Mouse (Mus musculus): Measurements from ENCODE around the gene Zdhhc7. TPM values are rescaled to one million over a fixed set of nuclear protein-coding genes. Genes with fewer than 3 reads are reported as not detected.

The Zdhhc7 gene
- polyA plus RNA-seq, 1 experiment from 2014 or later, result 30.1 TPM

DNA sequence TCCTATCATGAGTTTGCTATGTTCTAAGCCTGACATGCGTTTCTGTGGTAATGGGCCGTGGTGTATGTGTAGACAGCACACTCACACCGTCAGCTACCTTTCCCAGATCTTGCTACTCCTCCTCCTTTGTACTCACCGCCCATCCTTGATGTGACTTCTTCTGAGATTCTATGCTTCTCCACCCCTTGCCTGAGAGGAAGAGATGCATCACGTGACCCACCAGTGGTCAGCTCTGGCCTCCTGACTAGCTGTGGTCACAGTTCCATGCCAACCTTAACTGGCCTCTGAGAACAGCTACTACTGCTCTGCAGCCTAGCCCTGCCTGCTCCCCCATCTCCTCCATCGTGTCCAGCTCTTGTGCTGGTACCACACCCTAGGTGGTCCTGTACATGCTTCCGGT is 34.4 kb upstream of the Zdhhc7 start:
- H3K27me3 ChIP-seq (replicated peaks; ENCODE audit: control insufficient read depth, insufficient read depth, low read length), result peaks cover 2% of the 10 kb centered on the region; the same call in 1 of the 2 replicates
- H3K27ac ChIP-seq (ENCODE audit: low read depth, low read length), result no peak overlapping the region
- H3K4me3 ChIP-seq (ENCODE audit: low read depth, low read length), result no peak overlapping the region
- no peaks in the 10 kb centered on the region for H3K36me3 ChIP-seq (ENCODE audit: control insufficient read depth, insufficient read depth, low read length)
- DNase-seq (ENCODE audit: low spot score) (no peak), ATAC-seq (replicated peaks; ENCODE audit: low FRiP score) (no peak)
- WGBS, result 80% methylated on average over 7 of the region's 7 CpGs
- no peak overlapping the region for H3K4me2 ChIP-seq
- no peak overlapping the region for H3K9ac ChIP-seq (ENCODE audit: low read depth, low read length)
- no peaks in the 10 kb centered on the region; the same call in 1 of the 2 replicates for H3K4me1 ChIP-seq (replicated peaks; ENCODE audit: control insufficient read depth, insufficient read depth, low read length)
- H3K9me3 ChIP-seq (ENCODE audit: control insufficient read depth, low read length), result no peaks in the 10 kb centered on the region

GRCm38 (mm10) chr8:120133169-120133568 is 31.9 kb upstream of the Zdhhc7 start:
- Histone ChIP-seq H3K9me3 (ENCODE audit: control insufficient read depth, low read length) (no peaks in the 10 kb centered on the region), H3K4me1 (replicated peaks; ENCODE audit: control insufficient read depth, insufficient read depth, low read length) (no peaks in the 10 kb centered on the region), H3K4me3 (ENCODE audit: low read depth, low read length) (no peak overlapping the region), H3K27me3 (replicated peaks; ENCODE audit: control insufficient read depth, insufficient read depth, low read length) (peaks cover 2% of the 10 kb centered on the region; the same call in 1 of the 2 replicates), H3K9ac (ENCODE audit: low read depth, low read length) (no peak overlapping the region), H3K27ac (ENCODE audit: low read depth, low read length) (no peak overlapping the region), H3K4me2 (no peak overlapping the region), H3K36me3 (ENCODE audit: control insufficient read depth, insufficient read depth, low read length) (no peaks in the 10 kb centered on the region)
- ATAC-seq (replicated peaks; ENCODE audit: low FRiP score) (no peak), DNase-seq (ENCODE audit: low spot score) (no peak)
- 75% methylated on average over 7 of the region's 7 CpGs for WGBS

GRCm38 (mm10) chr8:120131158-120131557 is 29.9 kb upstream of the Zdhhc7 start:
- no peaks in the 10 kb centered on the region for H3K36me3 ChIP-seq (ENCODE audit: control insufficient read depth, insufficient read depth, low read length)
- no peak overlapping the region for H3K27ac ChIP-seq (ENCODE audit: low read depth, low read length)
- WGBS, result 53% methylated on average over 8 of the region's 8 CpGs
- ATAC-seq (replicated peaks; ENCODE audit: low FRiP score) (no peak), DNase-seq (ENCODE audit: low spot score) (no peak)
- H3K4me1 ChIP-seq (replicated peaks; ENCODE audit: control insufficient read depth, insufficient read depth, low read length), result peaks cover 5% of the 10 kb centered on the region
- no peaks in the 10 kb centered on the region for H3K9me3 ChIP-seq (ENCODE audit: control insufficient read depth, low read length)
- H3K9ac ChIP-seq (ENCODE audit: low read depth, low read length), result no peak overlapping the region
- H3K27me3 ChIP-seq (replicated peaks; ENCODE audit: control insufficient read depth, insufficient read depth, low read length), result peaks cover 6% of the 10 kb centered on the region; the same call in 1 of the 2 replicates
- H3K4me3 ChIP-seq (ENCODE audit: low read depth, low read length), result no peak overlapping the region
- H3K4me2 ChIP-seq, result no peak overlapping the region

DNA sequence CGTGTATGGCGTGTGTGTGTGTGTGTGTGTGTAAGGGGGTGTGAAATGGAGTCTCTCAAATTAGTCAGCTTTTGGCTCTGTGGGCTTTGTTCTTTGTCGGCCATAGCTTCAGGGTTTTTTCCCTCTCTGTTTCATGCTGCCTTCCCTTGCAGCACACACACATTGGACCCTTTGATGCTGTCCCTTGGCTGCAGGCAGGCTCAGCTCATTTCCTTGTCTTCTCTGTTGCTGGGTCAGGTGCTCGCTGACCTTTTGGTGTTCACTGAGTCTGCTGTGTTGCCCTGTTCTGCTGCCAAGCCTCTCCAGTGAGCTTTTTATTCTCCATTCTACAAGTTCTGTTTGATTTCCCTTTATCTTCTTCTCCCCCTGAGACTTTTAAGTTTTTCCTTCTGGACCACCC is 28.3 kb upstream of the Zdhhc7 start:
- H3K4me3 ChIP-seq (ENCODE audit: low read depth, low read length), result no peak overlapping the region
- no peak overlapping the region; the same call in 1 of the 2 replicates for H3K27ac ChIP-seq (ENCODE audit: low read depth, low read length)
- no peak for ATAC-seq (replicated peaks; ENCODE audit: low FRiP score)
- no peaks in the 10 kb centered on the region for H3K36me3 ChIP-seq (ENCODE audit: control insufficient read depth, insufficient read depth, low read length)
- peaks cover 8% of the 10 kb centered on the region for H3K4me1 ChIP-seq (replicated peaks; ENCODE audit: control insufficient read depth, insufficient read depth, low read length)
- H3K27me3 ChIP-seq (replicated peaks; ENCODE audit: control insufficient read depth, insufficient read depth, low read length), result peaks cover 6% of the 10 kb centered on the region; the same call in 1 of the 2 replicates
- H3K9ac ChIP-seq (ENCODE audit: low read depth, low read length), result no peak overlapping the region
- no peak for DNase-seq (ENCODE audit: low spot score)
- WGBS, result 77% methylated on average over 4 of the region's 4 CpGs
- no peaks in the 10 kb centered on the region for H3K9me3 ChIP-seq (ENCODE audit: control insufficient read depth, low read length)
- no peak overlapping the region for H3K4me2 ChIP-seq

- DNase-seq (ENCODE audit: low spot score) (no peak), ATAC-seq (replicated peaks; ENCODE audit: low FRiP score) (no peak)
- Histone ChIP-seq H3K4me1 (replicated peaks; ENCODE audit: control insufficient read depth, insufficient read depth, low read length) (peaks cover 8% of the 10 kb centered on the region), H3K36me3 (ENCODE audit: control insufficient read depth, insufficient read depth, low read length) (no peaks in the 10 kb centered on the region), H3K9ac (ENCODE audit: low read depth, low read length) (no peak overlapping the region), H3K4me2 (no peak overlapping the region), H3K9me3 (ENCODE audit: control insufficient read depth, low read length) (no peaks in the 10 kb centered on the region), H3K27me3 (replicated peaks; ENCODE audit: control insufficient read depth, insufficient read depth, low read length) (peaks cover 4% of the 10 kb centered on the region; the same call in 1 of the 2 replicates), H3K27ac (ENCODE audit: low read depth, low read length) (peak overlapping the region; percentile 39; the same call in 1 of the 2 replicates), H3K4me3 (ENCODE audit: low read depth, low read length) (no peak overlapping the region)
- WGBS, result 27% methylated on average over 14 of the region's 14 CpGs
Measured at GRCm38 (mm10) chr8:120126357-120127161, 25.3 kb upstream of the Zdhhc7 start.

- WGBS, result 73% methylated on average over 7 of the region's 7 CpGs
- H3K4me1 ChIP-seq (replicated peaks; ENCODE audit: control insufficient read depth, insufficient read depth, low read length), result peaks cover 8% of the 10 kb centered on the region
Measured at GRCm38 (mm10) chr8:120124836-120125389, 23.6 kb upstream of the Zdhhc7 start.

DNA sequence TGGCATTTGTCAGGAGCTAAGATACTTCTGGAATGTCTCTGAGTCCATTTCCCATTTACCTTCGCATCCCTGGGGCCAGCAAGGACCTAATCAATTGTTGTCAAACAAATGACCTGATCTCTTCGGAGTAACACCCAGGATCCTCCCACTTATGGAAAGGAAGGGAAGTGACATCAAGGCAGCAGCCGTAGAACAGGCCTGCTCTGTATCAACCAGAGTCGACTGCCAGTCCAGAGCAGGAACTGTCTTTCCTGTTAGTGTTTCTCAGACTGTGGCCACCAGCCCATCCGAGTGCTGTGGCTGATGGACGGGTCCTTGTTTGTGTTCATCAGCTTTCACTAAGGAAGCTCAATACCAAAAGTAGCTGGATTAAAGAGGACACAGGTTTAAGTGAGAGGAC is 23.0 kb upstream of the Zdhhc7 start:
- Histone ChIP-seq H3K36me3 (ENCODE audit: control insufficient read depth, insufficient read depth, low read length) (no peaks in the 10 kb centered on the region), H3K4me1 (replicated peaks; ENCODE audit: control insufficient read depth, insufficient read depth, low read length) (peaks cover 8% of the 10 kb centered on the region), H3K27ac (ENCODE audit: low read depth, low read length) (no peak overlapping the region), H3K9ac (ENCODE audit: low read depth, low read length) (no peak overlapping the region), H3K4me3 (ENCODE audit: low read depth, low read length) (no peak overlapping the region), H3K9me3 (ENCODE audit: control insufficient read depth, low read length) (no peaks in the 10 kb centered on the region), H3K27me3 (replicated peaks; ENCODE audit: control insufficient read depth, insufficient read depth, low read length) (peaks cover 4% of the 10 kb centered on the region; the same call in 1 of the 2 replicates), H3K4me2 (no peak overlapping the region)
- ATAC-seq (replicated peaks; ENCODE audit: low FRiP score) (no peak), DNase-seq (ENCODE audit: low spot score) (no peak)
- WGBS, result 16% methylated on average over 6 of the region's 6 CpGs

More at GRCm38 (mm10) chr8:120124836-120125389, 23.6 kb upstream of the Zdhhc7 start:
- Histone ChIP-seq H3K27ac (ENCODE audit: low read depth, low read length) (no peak overlapping the region), H3K4me3 (ENCODE audit: low read depth, low read length) (no peak overlapping the region), H3K9ac (ENCODE audit: low read depth, low read length) (no peak overlapping the region), H3K4me2 (no peak overlapping the region), H3K27me3 (replicated peaks; ENCODE audit: control insufficient read depth, insufficient read depth, low read length) (peaks cover 4% of the 10 kb centered on the region; the same call in 1 of the 2 replicates), H3K36me3 (ENCODE audit: control insufficient read depth, insufficient read depth, low read length) (no peaks in the 10 kb centered on the region), H3K9me3 (ENCODE audit: control insufficient read depth, low read length) (no peaks in the 10 kb centered on the region)
- no peak for DNase-seq (ENCODE audit: low spot score)
- ATAC-seq (replicated peaks; ENCODE audit: low FRiP score), result no peak

GRCm38 (mm10) chr8:120120951-120121350 is 19.7 kb upstream of the Zdhhc7 start:
- no peaks in the 10 kb centered on the region for H3K36me3 ChIP-seq (ENCODE audit: control insufficient read depth, insufficient read depth, low read length)
- no peak overlapping the region for H3K4me3 ChIP-seq (ENCODE audit: low read depth, low read length)
- H3K9ac ChIP-seq (ENCODE audit: low read depth, low read length), result no peak overlapping the region
- H3K27ac ChIP-seq (ENCODE audit: low read depth, low read length), result no peak overlapping the region
- no peak overlapping the region for H3K4me2 ChIP-seq
- ATAC-seq (replicated peaks; ENCODE audit: low FRiP score) (no peak), DNase-seq (ENCODE audit: low spot score) (no peak)
- WGBS, result 49% methylated on average over 5 of the region's 5 CpGs
- H3K27me3 ChIP-seq (replicated peaks; ENCODE audit: control insufficient read depth, insufficient read depth, low read length), result peaks cover 22% of the 10 kb centered on the region
- H3K4me1 ChIP-seq (replicated peaks; ENCODE audit: control insufficient read depth, insufficient read depth, low read length), result 0 out of 2 replicates have a peak, but pooled peaks cover 3% of the 10 kb centered on the region
- no peaks in the 10 kb centered on the region for H3K9me3 ChIP-seq (ENCODE audit: control insufficient read depth, low read length)

Measured in liver, embryonic 11.5 days (tissue).